Mouse (Mus musculus): Measurements from ENCODE around the gene Zc3h10. TPM values are rescaled to one million over a fixed set of nuclear protein-coding genes. Genes with fewer than 3 reads are reported as not detected.
"Not testable (repeated sequence)": the region's sequence is repeated elsewhere in the genome, so short reads cannot be mapped to it uniquely, and the experiment has no call there.

The Zc3h10 gene
- total RNA-seq, 2 experiments from 2014 or later, result 10.9 to 11.0 TPM

DNA sequence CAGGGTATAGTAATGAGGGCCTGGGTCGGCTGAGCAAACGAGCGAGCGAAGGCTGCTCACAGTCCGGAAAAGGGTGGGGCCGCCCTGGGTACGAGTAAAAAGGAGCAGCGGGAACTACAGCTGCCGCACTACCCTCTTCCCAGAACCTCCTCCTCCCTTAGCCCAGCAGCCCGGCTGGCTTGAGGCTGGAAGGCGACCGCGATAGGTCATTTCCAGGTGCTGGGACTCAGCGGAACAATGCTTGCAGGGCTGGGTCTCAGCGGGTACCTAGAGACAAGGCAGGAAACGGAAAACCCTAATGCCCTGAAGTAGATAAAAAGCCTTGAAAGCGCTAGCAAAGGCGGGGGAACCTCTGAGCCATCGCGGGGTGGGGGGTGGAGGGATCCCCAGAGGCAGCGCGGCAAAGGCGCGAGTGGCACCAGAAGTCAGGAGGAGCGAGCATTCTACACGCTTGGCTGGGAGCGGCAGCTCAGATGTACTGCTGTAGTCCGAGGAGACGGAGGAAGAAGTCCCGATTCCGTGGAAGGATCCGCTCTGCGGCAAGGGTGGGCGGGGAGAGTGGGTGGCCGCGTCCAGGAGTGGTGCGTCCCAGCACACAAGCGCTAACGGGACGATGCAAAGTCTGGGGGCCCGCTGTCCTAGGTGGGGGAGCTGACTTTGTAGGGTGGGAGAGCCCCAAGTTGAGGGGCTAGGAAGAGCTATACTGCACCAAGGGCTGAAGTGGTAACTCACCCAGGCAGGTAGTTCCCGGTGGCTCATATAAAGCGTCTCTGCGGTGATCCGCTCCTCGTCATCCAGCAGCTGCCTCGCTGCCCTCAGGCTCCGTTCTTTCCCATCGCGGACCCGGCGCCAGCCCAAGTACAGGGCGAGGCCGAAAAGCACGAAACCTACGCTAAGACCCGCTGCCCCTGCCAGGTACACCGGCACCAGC, 22.6 kb downstream of the Zc3h10 start:
- peak in 1 of 2 experiments; percentile 37 for DNase-seq (ENCODE audit: low spot score in 2 of 2)

DNA sequence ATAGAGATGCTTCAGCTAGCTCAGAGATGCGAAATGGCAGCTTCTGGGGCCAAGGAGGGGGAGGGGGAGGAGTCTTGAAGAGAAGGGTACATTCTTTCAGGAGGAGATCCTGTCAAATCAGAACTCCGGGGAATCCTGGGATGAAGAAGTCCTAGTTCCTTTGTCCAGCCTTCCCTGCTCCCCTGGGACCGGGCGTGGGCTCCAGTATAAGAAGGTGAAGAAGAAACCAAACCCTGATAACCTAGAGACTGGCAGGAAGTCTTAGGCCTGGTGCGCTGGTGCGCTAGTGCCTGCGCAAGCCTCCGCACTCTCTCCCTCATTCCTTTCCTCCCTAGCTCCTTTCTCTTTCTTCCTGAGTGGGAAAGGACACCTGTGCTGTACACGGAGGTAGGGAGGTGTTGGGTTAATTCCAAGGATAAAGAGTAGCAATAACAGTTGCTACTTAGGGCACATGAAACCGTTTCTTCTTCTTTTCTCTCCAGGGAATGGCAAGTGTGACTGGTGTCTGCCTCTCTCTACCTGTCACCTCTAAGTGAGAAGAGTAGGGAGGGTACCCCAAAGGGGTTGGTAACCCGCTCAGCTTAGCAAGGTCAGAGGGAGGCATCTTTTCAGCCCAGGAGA, 23.4 kb downstream of the Zc3h10 start:
- no peak for DNase-seq (ENCODE audit: low spot score in 2 of 2)

DNA sequence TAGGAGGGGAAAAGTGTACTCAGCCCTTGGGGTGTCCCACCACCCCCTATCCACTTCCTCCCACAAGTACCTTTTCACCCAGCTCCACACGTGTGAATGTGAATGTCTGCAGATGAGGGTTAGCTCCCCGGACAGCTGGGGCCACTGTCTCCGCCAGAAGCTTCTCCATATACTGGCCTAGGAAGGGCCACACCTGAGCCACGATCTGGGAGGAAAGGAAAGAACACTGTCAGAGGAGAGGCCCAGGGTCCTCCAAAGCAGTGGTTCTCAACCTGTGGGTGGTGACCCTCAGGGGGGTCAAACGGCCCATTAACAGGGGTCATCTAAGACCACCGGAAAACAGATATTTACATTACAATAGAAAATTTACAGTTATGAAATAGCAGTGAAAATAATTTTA, 25.2 kb downstream of the Zc3h10 start:
- DNase-seq (ENCODE audit: low spot score in 2 of 2), result no peak

DNA sequence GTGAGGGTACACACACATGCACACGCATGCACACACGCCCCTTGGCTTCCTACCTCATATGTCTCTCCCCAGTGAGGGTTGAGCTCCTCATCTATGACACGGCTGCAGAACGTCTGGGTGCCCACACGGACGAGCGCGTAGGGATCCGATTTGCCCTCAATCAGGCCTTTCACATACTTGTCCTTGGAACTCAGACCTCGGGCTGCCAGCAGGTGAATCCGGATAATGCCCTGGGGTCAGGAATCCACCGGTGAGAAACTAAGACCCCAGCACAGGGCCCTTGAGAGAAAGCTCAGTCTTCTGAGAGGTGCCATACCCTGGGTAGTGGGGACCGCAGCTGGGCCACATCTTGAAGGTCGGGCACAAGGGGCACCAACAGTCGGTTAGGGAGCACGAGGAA, 27.0 kb downstream of the Zc3h10 start:
- no peak for DNase-seq (ENCODE audit: low spot score in 2 of 2)

DNA sequence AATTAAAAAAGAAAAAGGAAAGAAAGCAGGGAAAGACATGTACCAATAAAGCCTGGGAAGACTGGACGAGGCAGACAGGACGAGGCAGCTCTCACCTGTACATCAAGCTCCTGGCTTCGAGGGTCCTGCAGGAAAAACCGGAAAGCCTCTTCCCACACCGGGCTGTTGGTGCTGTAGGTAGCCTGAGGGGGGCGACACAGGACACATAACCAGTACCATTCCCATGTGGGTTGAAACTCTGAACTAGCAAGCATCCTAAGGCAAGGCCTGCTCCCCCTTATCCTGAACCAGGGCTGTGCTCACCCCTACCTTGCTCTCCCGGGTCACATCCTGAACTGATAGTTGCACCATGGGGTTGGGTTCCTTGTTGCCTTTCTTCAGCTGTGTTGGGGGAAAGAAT, 28.7 kb downstream of the Zc3h10 start:
- no peak for DNase-seq (ENCODE audit: low spot score in 2 of 2)

DNA sequence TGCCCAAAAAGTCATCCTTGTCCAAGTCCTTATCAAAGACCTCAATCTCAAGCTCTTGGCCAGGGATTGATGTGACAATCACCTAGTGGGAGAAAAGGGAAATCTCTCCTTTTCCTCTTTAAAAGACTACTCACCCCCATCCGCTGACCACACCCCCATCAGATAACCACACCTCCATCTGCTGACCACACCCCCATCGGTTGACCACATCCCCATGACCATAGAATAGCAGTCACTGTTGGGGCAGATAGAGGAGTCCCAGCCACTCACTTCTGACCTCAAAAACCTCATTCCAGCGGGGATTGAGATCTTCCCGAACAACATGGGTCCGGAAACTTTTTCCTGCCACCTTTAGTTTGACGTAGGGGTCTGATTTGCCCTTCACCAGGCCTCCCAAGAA, 30.9 kb downstream of the Zc3h10 start:
- DNase-seq (ENCODE audit: low spot score in 2 of 2), result no peak

DNA sequence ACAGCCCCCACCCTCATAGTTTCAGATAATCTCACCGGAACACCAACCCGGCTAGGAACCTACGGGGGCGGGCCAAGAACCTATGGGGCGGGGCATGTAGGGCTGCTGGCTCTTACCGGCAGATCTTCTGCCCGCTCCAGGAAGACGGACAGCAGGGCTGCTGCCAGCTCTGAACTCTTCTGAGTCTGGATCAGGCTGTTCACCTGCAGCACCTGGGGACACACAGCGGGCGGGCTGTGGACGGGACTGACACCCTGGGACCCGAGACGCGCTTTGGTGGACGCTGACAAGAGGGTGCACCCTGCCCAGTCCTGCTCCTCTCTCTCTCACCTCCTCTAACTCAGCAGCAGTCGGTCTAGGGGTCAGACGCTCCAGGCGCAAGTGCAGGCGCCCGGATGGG, 31.5 kb downstream of the Zc3h10 start:
- no peak for DNase-seq (ENCODE audit: low spot score in 2 of 2)

DNA sequence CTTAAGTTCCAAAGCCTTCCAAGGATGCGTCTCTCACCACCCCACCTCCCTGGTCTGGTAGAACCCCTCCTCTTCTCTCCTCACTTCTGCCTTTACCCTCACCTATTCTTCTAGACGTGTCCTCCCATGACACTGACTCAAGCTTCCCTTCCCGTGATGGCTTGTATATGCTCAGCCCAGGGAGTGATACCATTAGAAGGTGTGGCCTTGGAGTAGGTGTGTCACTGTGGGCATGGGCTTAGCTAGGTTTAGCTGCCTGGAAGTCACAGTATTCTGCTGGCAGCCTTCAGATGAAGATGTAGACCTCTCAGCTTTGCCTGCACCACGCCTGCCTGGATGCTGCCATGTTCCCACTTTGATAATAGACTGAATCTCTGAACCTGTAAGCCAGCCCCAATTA, 32.5 kb downstream of the Zc3h10 start:
- no peak for DNase-seq (ENCODE audit: low spot score in 2 of 2)

DNA sequence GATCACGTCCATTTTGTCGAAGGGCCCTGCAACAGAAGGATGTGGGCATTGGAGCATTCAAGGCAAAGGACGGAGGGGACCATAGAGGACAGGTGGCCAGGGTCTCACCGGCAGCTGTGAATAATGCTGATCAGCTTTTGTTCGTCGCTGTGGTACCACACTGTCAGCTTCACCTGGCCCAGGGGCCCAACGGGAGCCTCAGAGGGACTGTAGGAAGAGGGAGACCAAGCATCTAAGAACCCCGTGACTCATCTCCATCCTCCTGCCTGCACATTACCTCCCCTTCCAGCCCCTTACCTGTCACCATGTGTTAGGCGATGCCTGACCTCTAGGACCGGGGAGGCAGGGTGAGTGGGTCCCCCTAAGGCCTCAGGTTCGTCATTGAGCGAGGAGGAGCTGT, 35.8 kb downstream of the Zc3h10 start:
- no peak for DNase-seq (ENCODE audit: low spot score in 2 of 2)

DNA sequence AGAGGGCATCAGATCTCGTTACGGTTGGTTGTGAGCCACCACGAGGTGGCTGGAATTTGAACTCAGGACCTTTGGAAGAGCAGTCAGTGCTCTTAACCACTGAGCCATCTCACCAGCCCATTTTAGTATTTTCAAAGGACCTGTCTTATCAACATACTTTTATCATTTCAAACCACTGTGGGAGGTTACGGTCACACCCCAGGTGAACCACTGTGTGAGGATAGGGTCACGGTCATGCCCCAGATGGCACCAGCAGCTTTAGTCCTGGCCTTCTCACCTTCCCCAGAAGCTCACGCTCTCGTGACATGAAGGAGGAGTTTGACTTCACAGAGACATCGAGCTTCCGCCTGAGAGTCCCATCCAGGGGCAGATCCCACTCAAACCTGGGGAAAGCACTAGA, 36.4 kb downstream of the Zc3h10 start:
- DNase-seq (ENCODE audit: low spot score in 2 of 2), result no peak

DNA sequence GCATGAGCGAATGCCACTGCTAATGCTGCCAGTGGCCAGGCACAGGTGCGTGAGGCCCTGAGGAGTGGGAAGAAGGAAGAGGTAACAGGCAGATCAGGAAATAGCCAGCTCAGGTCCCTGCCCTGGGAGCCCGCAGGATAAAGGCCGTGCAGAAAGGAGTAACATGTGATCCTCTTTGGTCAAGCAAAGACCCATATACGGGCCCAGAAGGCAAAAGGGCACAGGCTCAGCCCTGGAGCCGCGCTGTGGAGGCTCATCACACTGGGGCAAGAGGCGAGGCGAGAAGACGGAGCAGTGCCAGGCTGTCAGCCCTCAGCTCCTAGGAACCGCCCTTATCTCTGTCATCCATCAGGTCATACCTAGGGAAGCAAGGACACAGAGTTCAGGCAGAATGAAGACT, 37.3 kb downstream of the Zc3h10 start:
- no peak for DNase-seq (ENCODE audit: low spot score in 2 of 2)

DNA sequence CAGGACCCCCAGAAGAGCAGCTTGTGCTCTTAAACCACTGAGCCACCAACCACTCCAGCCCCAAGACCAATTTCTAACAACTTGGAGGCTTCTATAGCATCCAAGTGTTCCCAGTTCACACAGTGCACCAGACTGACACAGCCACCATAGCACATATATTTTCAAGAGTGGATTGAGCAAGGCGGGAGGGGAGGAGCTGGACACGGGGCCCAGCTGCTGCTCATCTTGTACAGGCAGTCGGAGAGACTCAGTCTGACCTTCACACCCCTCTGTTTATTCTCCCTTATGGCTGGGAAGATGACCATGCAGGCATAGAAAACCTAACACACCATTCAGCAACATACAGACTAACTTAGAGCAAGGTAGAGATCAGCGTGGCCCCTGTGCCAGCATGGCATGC, 37.7 kb downstream of the Zc3h10 start:
- DNase-seq (ENCODE audit: low spot score in 2 of 2), result no peak

DNA sequence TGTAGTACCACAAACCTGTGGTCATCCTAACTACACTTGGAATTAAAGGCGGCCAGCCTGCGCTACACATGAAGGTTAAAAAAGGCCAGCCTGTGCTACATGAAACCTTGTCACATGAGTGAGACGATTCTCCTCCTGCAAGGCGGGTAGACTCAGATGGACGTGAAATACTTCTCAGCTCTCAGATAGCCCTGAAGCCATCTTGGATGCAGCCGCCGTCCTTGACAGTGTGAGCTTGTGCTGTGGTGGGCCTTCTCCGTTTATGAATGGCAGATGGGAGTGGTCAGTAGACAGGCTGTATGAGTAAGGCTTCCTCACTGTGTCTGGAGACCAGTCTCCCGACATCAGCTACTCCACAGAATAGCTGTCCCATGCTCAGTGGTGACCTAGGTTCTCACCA, 38.4 kb downstream of the Zc3h10 start:
- no peak for DNase-seq (ENCODE audit: low spot score in 2 of 2)

DNA sequence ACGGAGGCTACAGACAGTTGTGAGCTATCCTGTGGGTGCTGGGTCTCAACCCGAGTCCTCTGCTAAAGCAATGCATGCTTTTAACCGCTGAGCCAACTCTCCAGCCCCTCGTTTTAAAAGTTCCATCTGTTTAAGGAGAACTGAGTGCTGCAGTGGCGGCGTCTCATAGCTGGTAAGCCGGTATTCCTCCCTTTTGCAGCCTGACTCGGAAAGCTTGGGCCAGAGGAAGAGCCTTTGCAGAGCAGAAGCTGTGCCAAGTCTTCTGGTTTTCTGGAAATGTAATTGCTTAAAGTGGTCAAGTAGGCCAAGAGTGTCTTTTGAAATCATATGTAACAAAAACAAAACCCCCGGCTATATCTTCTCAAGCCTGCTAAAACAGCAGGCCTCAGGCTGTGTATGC, 39.3 kb downstream of the Zc3h10 start:
- DNase-seq (ENCODE audit: low spot score in 2 of 2), result no peak

DNA sequence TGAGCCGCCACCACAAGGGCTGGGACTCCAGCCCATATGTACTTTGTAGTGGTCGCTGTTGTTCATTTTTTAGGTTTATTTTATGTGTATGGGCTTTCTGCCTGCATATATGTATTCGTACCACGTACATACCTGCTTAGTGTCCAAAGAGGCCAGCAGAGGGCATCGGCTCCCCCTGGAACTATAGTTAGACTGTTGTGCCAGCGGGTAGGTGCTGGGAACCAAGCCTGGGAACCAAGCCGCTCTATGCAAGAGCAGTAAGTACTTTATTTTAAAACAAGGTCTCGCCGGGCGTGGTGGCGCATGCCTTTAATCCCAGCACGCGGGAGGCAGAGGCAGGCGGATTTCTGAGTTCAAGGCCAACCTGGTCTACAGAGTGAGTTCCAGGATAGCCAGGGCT, 41.6 kb downstream of the Zc3h10 start:
- DNase-seq (ENCODE audit: low spot score in 2 of 2), result no peak

DNA sequence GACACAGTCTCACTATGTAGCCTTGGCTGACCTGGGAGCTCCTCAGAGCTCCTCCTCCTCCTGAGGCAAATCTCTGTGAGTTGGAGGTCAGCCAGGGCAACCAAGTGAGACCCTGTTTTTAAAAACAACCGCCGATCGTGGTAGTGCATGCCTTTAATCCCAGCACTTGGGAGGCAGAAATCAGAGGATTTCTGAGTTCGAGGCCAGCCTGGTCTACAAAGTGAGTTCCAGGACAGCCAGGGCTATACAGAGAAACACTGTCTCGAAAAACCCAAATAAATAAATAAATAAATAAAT, 42.3 kb downstream of the Zc3h10 start:
- not testable (repeated sequence) for DNase-seq (ENCODE audit: low spot score in 2 of 2)

DNA sequence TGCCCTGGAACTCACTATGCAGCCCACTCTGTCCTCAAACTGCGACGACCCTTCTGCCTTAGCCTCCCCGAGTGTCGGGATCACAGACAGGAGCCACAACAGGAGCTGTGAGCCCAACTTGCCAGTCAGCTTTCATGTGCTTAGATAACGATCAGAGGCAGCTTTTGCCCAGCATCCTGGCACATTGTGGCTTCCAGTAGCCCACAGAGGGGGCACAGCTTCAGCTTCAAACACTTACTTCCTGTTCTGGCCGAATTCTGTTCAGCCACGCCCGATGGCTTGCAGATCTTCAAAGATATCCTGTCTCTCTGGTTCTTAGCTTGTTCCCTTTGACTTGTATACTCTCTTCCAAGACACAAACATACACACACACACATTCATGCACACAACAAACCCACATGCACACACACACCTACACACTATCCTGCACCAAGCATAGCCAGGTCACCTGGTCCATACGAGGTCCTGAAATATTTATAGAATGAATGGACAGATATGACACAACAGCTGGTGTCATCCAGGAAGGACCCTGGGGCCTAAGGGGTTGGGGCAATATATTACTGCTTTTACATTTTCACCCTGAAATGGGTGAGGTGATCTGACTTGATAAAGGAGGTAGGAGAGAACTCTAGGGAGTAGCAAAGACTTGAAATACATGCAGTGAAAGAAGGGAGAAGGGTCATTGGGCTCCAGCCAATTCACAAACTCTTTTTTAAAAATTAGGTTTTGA, 42.8 kb downstream of the Zc3h10 start:
- DNase-seq (ENCODE audit: low spot score in 2 of 2), result no peak

DNA sequence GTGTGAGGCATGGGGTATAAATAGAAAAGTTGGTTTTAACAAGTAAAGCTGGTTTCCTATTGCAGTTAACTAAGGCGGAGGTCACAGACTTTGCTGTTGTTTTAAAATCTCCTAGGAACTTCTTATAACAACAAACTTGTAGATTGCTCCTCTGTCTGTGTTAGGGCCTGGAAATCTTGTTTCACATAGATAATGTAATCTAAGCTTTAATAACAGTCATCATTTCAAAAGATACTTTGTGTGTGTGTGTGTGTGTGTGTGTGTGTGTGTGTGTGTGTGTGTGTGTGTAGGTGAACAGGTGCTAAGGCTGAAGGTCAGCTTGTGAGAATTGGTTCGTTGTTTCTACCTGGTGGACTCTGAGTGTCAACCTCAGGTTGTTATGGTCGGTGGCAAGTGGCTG, 43.6 kb downstream of the Zc3h10 start:
- DNase-seq (ENCODE audit: low spot score in 2 of 2), result no peak

DNA sequence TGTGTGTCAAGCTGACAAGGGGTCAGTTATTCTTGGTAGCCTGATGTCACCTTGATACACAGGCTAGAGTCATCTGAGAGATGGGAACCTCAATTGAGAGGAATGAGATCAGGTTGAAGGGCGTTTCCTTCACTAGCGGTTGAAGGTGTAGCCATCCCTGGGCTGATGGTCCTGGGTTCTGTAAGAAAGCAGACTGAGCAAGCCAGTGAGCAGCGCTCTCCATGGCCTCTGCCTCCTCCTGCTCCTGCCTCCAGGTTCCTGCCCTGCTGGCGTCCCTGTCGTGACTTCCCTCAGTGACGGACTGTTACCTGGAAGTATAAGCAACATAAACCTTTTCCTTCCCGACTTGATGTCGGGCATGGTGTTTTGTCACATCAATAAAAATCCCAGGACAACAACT, 44.0 kb downstream of the Zc3h10 start:
- no peak for DNase-seq (ENCODE audit: low spot score in 2 of 2)

DNA sequence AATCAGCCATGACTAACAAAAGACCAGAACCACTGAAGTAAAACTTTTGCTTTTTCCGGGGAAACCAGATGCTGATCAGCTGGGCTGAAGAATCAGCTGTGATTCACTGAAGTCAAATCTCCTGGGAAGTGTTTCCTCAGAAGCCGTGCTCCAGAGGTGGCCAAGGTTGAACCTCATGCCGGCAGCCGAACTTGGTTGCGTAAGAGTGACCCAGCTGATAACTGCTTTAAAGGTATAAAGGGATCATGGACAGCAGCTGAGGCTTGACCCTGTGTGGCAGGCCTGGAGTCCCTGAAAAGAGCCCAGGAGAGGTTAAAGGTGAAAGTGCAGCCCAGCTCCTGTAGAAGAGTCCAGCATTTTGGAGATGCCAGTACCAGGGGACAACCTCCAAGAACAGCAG, 45.2 kb downstream of the Zc3h10 start:
- DNase-seq (ENCODE audit: low spot score in 2 of 2), result no peak

DNA sequence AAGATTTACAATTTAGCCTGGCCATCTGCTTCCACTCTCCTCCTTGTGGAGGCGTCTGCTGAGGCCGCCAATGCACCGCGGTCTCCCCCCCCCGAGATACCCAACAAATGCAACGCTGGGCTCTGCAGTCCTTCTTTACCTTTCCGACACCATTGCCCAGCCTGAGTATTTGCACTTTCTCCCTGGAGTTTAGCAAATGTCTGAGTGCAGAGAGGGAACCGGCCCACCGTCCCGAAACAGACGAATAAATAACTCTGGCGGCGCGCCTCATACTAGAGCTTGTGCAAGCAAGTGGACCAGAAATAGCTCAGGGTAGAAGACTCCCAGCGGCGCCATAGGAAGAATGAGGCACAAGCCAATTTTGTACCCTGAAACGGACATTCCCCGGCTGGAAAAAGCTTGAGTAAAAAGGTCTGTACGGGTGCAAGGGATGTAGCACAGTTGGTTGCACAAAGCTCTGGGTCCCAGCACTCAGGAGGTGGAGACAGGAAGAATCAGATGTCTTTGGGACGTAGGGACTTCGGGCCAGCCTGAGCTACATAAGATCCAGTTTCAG, 48.4 kb downstream of the Zc3h10 start:
- peak in 1 of 2 experiments; percentile 46 for DNase-seq (ENCODE audit: low spot score in 2 of 2)

DNA sequence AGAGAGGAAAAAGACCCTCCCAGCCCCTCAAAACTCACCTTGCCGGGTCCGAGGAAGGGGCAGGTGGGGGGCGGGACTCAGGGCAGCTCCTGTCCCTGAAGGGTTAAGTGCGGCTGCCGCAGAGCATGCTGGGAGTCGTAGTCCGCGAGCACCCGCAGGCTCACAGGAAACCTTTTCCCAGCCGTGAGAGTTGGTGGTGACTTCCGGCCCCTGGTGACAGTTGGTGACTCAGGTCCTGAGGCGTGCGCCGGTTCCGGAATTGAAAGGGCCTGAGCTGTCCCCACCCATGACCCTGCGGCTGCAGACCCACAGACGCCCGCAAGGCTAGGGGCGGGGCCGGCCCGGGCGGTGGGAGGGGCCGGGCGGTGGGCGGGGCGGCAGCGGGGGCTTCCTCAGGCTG, 49.0 kb downstream of the Zc3h10 start, which contains the start of gene Myl6b:
Gene Myl6b (minus strand): TSS at position 96 of the 400 bp plus-strand sequence.
- peak; percentile 67 to 90 for DNase-seq (ENCODE audit: low spot score in 2 of 2)

Data from adrenal gland, postnatal 4 days (tissue).